In genomic region chr6:73913426-73914404, GRCm38 (mm10) we compare ENCODE assay signal across 17 mouse cellular contexts.
DNase-seq lines count a peak whose midpoint lies in the region; ATAC-seq and TF ChIP-seq lines count a peak whose summit lies in the region.
"Had no signal": no experiment of that assay in that cellular context is flagged by ENCODE, and none has a peak within 500 bp of the region (broad histone marks: within the 10 kb centered on the region; RNA-seq: fewer than 3 reads in every experiment).

No protein-coding gene starts in this region.

- WGBS in midbrain, embryonic 15.5 days = 33% methylated on average over 2 of the region's 2 CpGs
- 36% methylated on average over 2 of the region's 2 CpGs for WGBS in midbrain, embryonic 16.5 days
- WGBS in midbrain, postnatal 0 days = 46% methylated on average over 2 of the region's 2 CpGs

- no peaks in the 10 kb centered on the region for H3K36me3 ChIP-seq in midbrain, embryonic 15.5 days (replicated peaks)
- no peaks in the 10 kb centered on the region for H3K36me3 ChIP-seq in midbrain, embryonic 16.5 days (ENCODE audit: control insufficient read depth, insufficient read depth, low read length)
- no peaks in the 10 kb centered on the region for H3K36me3 ChIP-seq in midbrain, postnatal 0 days (ENCODE audit: insufficient read depth, low read length)
- H3K36me3 ChIP-seq: embryonic facial prominence, embryonic 12.5 days; heart, embryonic 15.5 days; limb, embryonic 10.5 days; liver, embryonic 12.5 days; stomach, embryonic 15.5 days had no signal

- no peak overlapping the region for H3K4me3 ChIP-seq in midbrain, embryonic 15.5 days
- no peak overlapping the region for H3K4me3 ChIP-seq in midbrain, embryonic 16.5 days (ENCODE audit: low read depth, low read length)
- H3K4me3 ChIP-seq in midbrain, postnatal 0 days (ENCODE audit: low read depth, low read length) = no peak overlapping the region
- H3K4me3 ChIP-seq: embryonic facial prominence, embryonic 12.5 days; heart, embryonic 15.5 days; limb, embryonic 10.5 days; liver, embryonic 12.5 days; stomach, embryonic 15.5 days had no signal

- no peaks in the 10 kb centered on the region for H3K27me3 ChIP-seq in midbrain, embryonic 15.5 days (replicated peaks)
- no peaks in the 10 kb centered on the region for H3K27me3 ChIP-seq in midbrain, embryonic 16.5 days (ENCODE audit: control insufficient read depth, insufficient read depth, low read depth, low read length)
- no peaks in the 10 kb centered on the region for H3K27me3 ChIP-seq in midbrain, postnatal 0 days (ENCODE audit: insufficient read depth, low read length)
- H3K27me3 ChIP-seq: embryonic facial prominence, embryonic 12.5 days; heart, embryonic 15.5 days; liver, embryonic 12.5 days; stomach, embryonic 15.5 days had no signal

- no peak overlapping the region for H3K27ac ChIP-seq in midbrain, embryonic 15.5 days
- no peak overlapping the region for H3K27ac ChIP-seq in midbrain, embryonic 16.5 days (ENCODE audit: low read length)
- H3K27ac ChIP-seq in midbrain, postnatal 0 days (ENCODE audit: low read depth, low read length) = no peak overlapping the region
- H3K27ac ChIP-seq: embryonic facial prominence, embryonic 12.5 days; heart, embryonic 15.5 days; limb, embryonic 10.5 days; liver, embryonic 12.5 days; stomach, embryonic 15.5 days had no signal

- no peak overlapping the region for H3K9ac ChIP-seq in midbrain, embryonic 15.5 days
- no peak overlapping the region for H3K9ac ChIP-seq in midbrain, embryonic 16.5 days (ENCODE audit: low read depth, low read length)
- no peak overlapping the region for H3K9ac ChIP-seq in midbrain, postnatal 0 days (replicated peaks; ENCODE audit: low read length, poor library complexity, severe bottlenecking)
- H3K9ac ChIP-seq: embryonic facial prominence, embryonic 12.5 days; heart, embryonic 15.5 days; liver, embryonic 12.5 days; stomach, embryonic 15.5 days had no signal

- no peaks in the 10 kb centered on the region for H3K4me1 ChIP-seq in midbrain, embryonic 15.5 days
- no peaks in the 10 kb centered on the region for H3K4me1 ChIP-seq in midbrain, embryonic 16.5 days (ENCODE audit: control insufficient read depth, insufficient read depth, low read length)
- no peaks in the 10 kb centered on the region for H3K4me1 ChIP-seq in midbrain, postnatal 0 days (ENCODE audit: insufficient read depth, low read length)
- H3K4me1 ChIP-seq: embryonic facial prominence, embryonic 12.5 days; heart, embryonic 15.5 days; limb, embryonic 10.5 days; liver, embryonic 12.5 days; stomach, embryonic 15.5 days had no signal

- no peaks in the 10 kb centered on the region for H3K9me3 ChIP-seq in midbrain, embryonic 15.5 days
- no peaks in the 10 kb centered on the region for H3K9me3 ChIP-seq in midbrain, embryonic 16.5 days (replicated peaks; ENCODE audit: control insufficient read depth, low read length, poor library complexity, severe bottlenecking)
- no peaks in the 10 kb centered on the region for H3K9me3 ChIP-seq in midbrain, postnatal 0 days (ENCODE audit: low read length)
- H3K9me3 ChIP-seq: embryonic facial prominence, embryonic 12.5 days; heart, embryonic 15.5 days; limb, embryonic 10.5 days; liver, embryonic 12.5 days; stomach, embryonic 15.5 days had no signal

- ATAC-seq in midbrain, embryonic 15.5 days (replicated peaks) = peak; percentile 45; the same call in 1 of the 2 replicates
- ATAC-seq in midbrain, embryonic 16.5 days = no peak
- ATAC-seq in midbrain, postnatal 0 days (ENCODE audit: low FRiP score) = no peak
- no peak for ATAC-seq in megakaryocyte progenitor cell, adult 5-6 weeks (replicated peaks; ENCODE audit: poor library complexity)
- ATAC-seq: liver, embryonic 12.5 days had no signal

- no peak overlapping the region for H3K4me2 ChIP-seq in midbrain, embryonic 15.5 days
- H3K4me2 ChIP-seq in midbrain, embryonic 16.5 days (ENCODE audit: low read length) = no peak overlapping the region
- no peak overlapping the region for H3K4me2 ChIP-seq in midbrain, postnatal 0 days (ENCODE audit: low read depth, low read length, poor library complexity, severe bottlenecking)
- H3K4me2 ChIP-seq: embryonic facial prominence, embryonic 12.5 days; heart, embryonic 15.5 days; liver, embryonic 12.5 days; stomach, embryonic 15.5 days had no signal

- DNase-seq in adrenal gland, postnatal 25 days = peak; percentile 2
- DNase-seq in adrenal gland, postnatal 36 days = no peak
- DNase-seq in cerebellum, postnatal 14 days = peak; percentile 91 to 92
- DNase-seq in midbrain, postnatal 0 days (ENCODE audit: low spot score) = peak; percentile 86
- DNase-seq in adrenal gland, postnatal 14 days = no peak
- DNase-seq: adrenal gland, adult 8-10 months; heart, adult 18-20 months; kidney, adult 8-10 months; layer of hippocampus, postnatal 36 days had no signal

- TF ChIP-seq CTCF in midbrain, postnatal 0 days (IDR thresholded peaks at IDR 0.05) = no peak

Comparison
In these comparisons a context has a peak if more than half of its experiments do, and no peak if none do; other contexts are left out.
1. DNase-seq: peak in adrenal gland, postnatal 25 days (single experiment), cerebellum, postnatal 14 days (2 of 2) and midbrain, postnatal 0 days (single experiment); none in adrenal gland, postnatal 36 days (0 of 2) and adrenal gland, postnatal 14 days (single experiment).